Mouse (Mus musculus) CH12.LX (cell line): ENCODE results near the gene Tpr. TPM values are rescaled to one million over a fixed set of nuclear protein-coding genes. Genes with fewer than 3 reads are reported as not detected.

Experiments
- DNase-seq: peaks from one replicate; pipeline ENCODE4 v3.0.0-alpha.2; 2013; ENCODE audit errors: extremely low read depth
- H3K27ac ChIP-seq: 2 replicates; pipeline ENCODE4 v1.5.1; 2012; ENCODE audit warnings: low read depth, mild to moderate bottlenecking, control low read depth, moderate library complexity; ENCODE audit not compliant: insufficient read depth
- H3K27me3 ChIP-seq: replicated peaks from 2 replicates; pipeline ENCODE3; 2012; ENCODE audit warnings: inconsistent platforms
- H3K36me3 ChIP-seq, 2 experiments: replicated peaks in 1 of 2; 2 replicates each; pipeline versions ENCODE3 to v1.6.1; 2012; ENCODE audit warnings: inconsistent platforms in 1 of 2, low read length in 1 of 2, mild to moderate bottlenecking in 1 of 2, mixed read lengths in 1 of 2, moderate library complexity in 1 of 2; ENCODE audit not compliant: control insufficient read depth in 1 of 2, insufficient read depth in 1 of 2
- H3K4me1 ChIP-seq, 2 experiments: 2 replicates each; pipeline ENCODE4 v1.6.1; 2012; ENCODE audit warnings: inconsistent platforms in 1 of 2, moderate library complexity in 1 of 2; ENCODE audit not compliant: insufficient read depth in 2 of 2, control insufficient read depth in 1 of 2
- H3K4me2 ChIP-seq: 2 replicates; pipeline ENCODE4 v1.6.1; 2012; ENCODE audit warnings: low read depth, mild to moderate bottlenecking, control low read depth; ENCODE audit not compliant: poor library complexity, insufficient read depth, severe bottlenecking
- H3K4me3 ChIP-seq, 3 experiments: fragments of 150-350 bp in 1 of 3; sonication (generic) in 1 of 3; replicated peaks in 1 of 3; 2 replicates each; pipeline versions ENCODE3 to v1.5.1; 2011 to 2012; ENCODE audit warnings: low read depth in 2 of 3, low read length in 2 of 3, mild to moderate bottlenecking in 2 of 3, moderate library complexity in 2 of 3, control low read depth in 1 of 3, improper control_type of control experiment in 1 of 3, inconsistent platforms in 1 of 3, mixed read lengths in 1 of 3; ENCODE audit not compliant: poor library complexity in 1 of 3
- H3K79me2 ChIP-seq: replicated peaks from 2 replicates; pipeline ENCODE4 v1.6.1; 2012; ENCODE audit warnings: mild to moderate bottlenecking, moderate library complexity; ENCODE audit not compliant: control insufficient read depth, poor library complexity, insufficient read depth, severe bottlenecking; ENCODE audit errors: extremely low read depth
- H3K9ac ChIP-seq: 2 replicates; pipeline ENCODE4 v1.6.1; 2012; ENCODE audit warnings: low read depth, mild to moderate bottlenecking, control low read depth, moderate library complexity; ENCODE audit not compliant: insufficient read depth
- H3K9me3 ChIP-seq: replicated peaks from 2 replicates; pipeline ENCODE3; 2012; ENCODE audit warnings: low read length, inconsistent platforms, mixed read lengths
- BHLHE40 ChIP-seq: IDR thresholded peaks from 2 replicates; pipeline ENCODE4 v1.6.1; 2011; ENCODE audit warnings: mild to moderate bottlenecking, low read depth, low read length, improper control_type of control experiment
- CHD2 ChIP-seq: IDR thresholded peaks from 2 replicates; pipeline ENCODE4 v1.6.1; 2011; ENCODE audit warnings: low read length, improper control_type of control experiment
- CTCF ChIP-seq, 2 experiments: IDR thresholded peaks in 1 of 2; conservative IDR thresholded peaks in 1 of 2; 2 replicates each; pipeline ENCODE4 v1.5.1; 2011 to 2012; ENCODE audit warnings: low read depth in 2 of 2, low read length in 2 of 2, improper control_type of control experiment in 1 of 2, inconsistent platforms in 1 of 2, mild to moderate bottlenecking in 1 of 2, moderate library complexity in 1 of 2
- E2F4 ChIP-seq: IDR thresholded peaks from 2 replicates; pipeline ENCODE4 v1.6.1; 2011; ENCODE audit warnings: low read depth, low read length, improper control_type of control experiment; ENCODE audit not compliant: insufficient replicate concordance
- EP300 ChIP-seq: IDR thresholded peaks from 2 replicates; pipeline ENCODE4 v1.6.1; 2011; ENCODE audit warnings: low read length, improper control_type of control experiment
- HCFC1 ChIP-seq: IDR thresholded peaks from 2 replicates; pipeline ENCODE4 v1.6.1; 2012; ENCODE audit warnings: low read depth, mild to moderate bottlenecking, inconsistent platforms, low read length, improper control_type of control experiment
- JUN ChIP-seq: IDR thresholded peaks from 2 replicates; pipeline ENCODE4 v1.6.1; 2011; ENCODE audit warnings: low read depth, mild to moderate bottlenecking, low read length, improper control_type of control experiment, moderate library complexity; ENCODE audit not compliant: insufficient read depth
- JUND ChIP-seq: conservative IDR thresholded peaks from 2 replicates; pipeline ENCODE4 v1.6.1; 2011; ENCODE audit warnings: low read depth, low read length, improper control_type of control experiment
- KAT2A ChIP-seq: IDR thresholded peaks from 2 replicates; pipeline ENCODE4 v1.6.1; 2012; ENCODE audit warnings: low read length, improper control_type of control experiment, inconsistent platforms; ENCODE audit not compliant: insufficient replicate concordance
- MEF2A ChIP-seq: IDR thresholded peaks from 2 replicates; pipeline ENCODE4 v1.6.1; 2014; ENCODE audit warnings: low read depth, mild to moderate bottlenecking, inconsistent platforms, low read length, improper control_type of control experiment, borderline replicate concordance
- NRF1 ChIP-seq: IDR thresholded peaks from 2 replicates; pipeline ENCODE4 v1.6.1; 2014; ENCODE audit warnings: low read depth, mild to moderate bottlenecking, inconsistent platforms, low read length, improper control_type of control experiment, moderate library complexity
- RCOR1 ChIP-seq: conservative IDR thresholded peaks from 2 replicates; pipeline ENCODE4 v1.6.1; 2012; ENCODE audit warnings: low read depth, mild to moderate bottlenecking, inconsistent platforms, low read length, improper control_type of control experiment
- SIN3A ChIP-seq: IDR thresholded peaks from 2 replicates; pipeline ENCODE4 v1.6.1; 2012; ENCODE audit warnings: low read length, improper control_type of control experiment, inconsistent platforms
- SMC3 ChIP-seq: IDR thresholded peaks from 2 replicates; pipeline ENCODE4 v1.6.1; 2011; ENCODE audit warnings: low read depth, low read length, improper control_type of control experiment
- TBP ChIP-seq: conservative IDR thresholded peaks from 2 replicates; pipeline ENCODE4 v1.6.1; 2011; ENCODE audit warnings: low read depth, low read length, improper control_type of control experiment
- TCF12 ChIP-seq: IDR thresholded peaks from 2 replicates; pipeline ENCODE4 v1.6.1; 2014; ENCODE audit warnings: low read depth, mild to moderate bottlenecking, inconsistent platforms, low read length, improper control_type of control experiment
- UBTF ChIP-seq: IDR thresholded peaks from 2 replicates; pipeline ENCODE4 v1.6.1; 2012; ENCODE audit warnings: low read depth, mild to moderate bottlenecking, inconsistent platforms, low read length, improper control_type of control experiment, moderate library complexity
- ZC3H11A ChIP-seq: IDR thresholded peaks from 2 replicates; pipeline ENCODE4 v1.6.1; 2012; ENCODE audit warnings: low read depth, mild to moderate bottlenecking, inconsistent platforms, low read length, improper control_type of control experiment
- ZMIZ1 ChIP-seq: IDR thresholded peaks from 2 replicates; pipeline ENCODE4 v1.6.1; 2012; ENCODE audit warnings: low read depth, mild to moderate bottlenecking, inconsistent platforms, low read length, improper control_type of control experiment
- ZNF384 ChIP-seq: IDR thresholded peaks from 2 replicates; pipeline ENCODE4 v1.6.1; 2012; ENCODE audit warnings: low read depth, low read length, improper control_type of control experiment, inconsistent platforms
- dilution Hi-C: fragments of 300-500 bp; cut with MboI; formaldehyde crosslinking; loops from 2 replicates; pipeline ENCODE4 v1.14.3; 2020; ENCODE audit warnings: low sequenced_read_pairs; ENCODE audit not compliant: extremely low pct_unique_long_range_greater_than_20kb, extremely low pct_ligation_motif_present
- in situ Hi-C: fragments of 300-500 bp; cut with MboI; formaldehyde crosslinking; loops from 3 replicates; pipeline ENCODE4 v1.14.3; 2019; ENCODE audit warnings: low sequenced_read_pairs, low pct_ligation_motif_present, low pct_unique_long_range_greater_than_20kb, mixed read lengths
- polyA plus RNA-seq: library from polyadenylated mRNA; unstranded; fragments of >175 nt; gene quantifications from 2 replicates; pipeline ENCODE4 v1.2.1, GENCODE M21; 2012; ENCODE audit warnings: low read depth; ENCODE audit not compliant: insufficient read length
- total RNA-seq, 2 experiments: library from RNA; depleted of rRNA; stranded (reverse); fragments of 300-350 nt in 1 of 2; fragments of >200 nt in 1 of 2; gene quantifications; 2 replicates each; pipeline ENCODE4 v1.2.3; 2012 to 2014

Tpr gene
- total and polyA plus RNA-seq, 3 experiments = 135 to 291 (median 200) TPM

DNA sequence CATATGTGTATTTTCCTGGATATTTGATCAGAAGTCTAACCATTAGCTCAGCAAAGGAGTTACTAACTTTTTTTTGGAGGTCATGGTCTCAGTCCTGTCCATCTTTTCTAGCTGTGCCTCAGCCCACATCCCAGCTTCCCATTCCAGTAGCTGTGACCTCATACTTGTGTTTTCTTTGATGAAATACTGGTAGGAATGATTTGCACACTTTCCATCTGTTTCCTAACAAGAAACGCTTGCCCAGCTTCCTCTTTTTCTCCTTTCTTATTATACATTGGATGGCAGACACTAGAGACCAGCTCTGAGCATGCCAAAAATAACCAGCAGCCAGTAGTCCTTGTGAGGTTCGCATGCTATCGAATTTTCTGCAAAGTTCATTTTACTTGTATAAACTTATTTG, 77.4 kb downstream of the Tpr start:
- H3K27me3 ChIP-seq = no peaks in the 10 kb centered on the region
- no peak overlapping the region for H3K4me3 ChIP-seq
- dilution Hi-C loops (no loop called here), in situ Hi-C loops (no loop called here)
- peaks cover 0 to 3% of the 10 kb centered on the region in 2 experiments; a peak in 2 of 4 replicates for H3K4me1 ChIP-seq
- no peaks in the 10 kb centered on the region for H3K9me3 ChIP-seq
- H3K79me2 ChIP-seq = no peaks in the 10 kb centered on the region
- no peaks in the 10 kb centered on the region for H3K36me3 ChIP-seq
- TF ChIP-seq TCF12 = no peak
- TF ChIP-seq JUN = no peak
- no peak for TF ChIP-seq ZMIZ1
- TF ChIP-seq NRF1 = no peak
- no peak for TF ChIP-seq E2F4
- no peak for TF ChIP-seq HCFC1
- TF ChIP-seq KAT2A = no peak
- DNase-seq = no peak
- H3K9ac ChIP-seq = no peak overlapping the region
- no peak overlapping the region for H3K4me2 ChIP-seq
- no peak overlapping the region for H3K27ac ChIP-seq

DNA sequence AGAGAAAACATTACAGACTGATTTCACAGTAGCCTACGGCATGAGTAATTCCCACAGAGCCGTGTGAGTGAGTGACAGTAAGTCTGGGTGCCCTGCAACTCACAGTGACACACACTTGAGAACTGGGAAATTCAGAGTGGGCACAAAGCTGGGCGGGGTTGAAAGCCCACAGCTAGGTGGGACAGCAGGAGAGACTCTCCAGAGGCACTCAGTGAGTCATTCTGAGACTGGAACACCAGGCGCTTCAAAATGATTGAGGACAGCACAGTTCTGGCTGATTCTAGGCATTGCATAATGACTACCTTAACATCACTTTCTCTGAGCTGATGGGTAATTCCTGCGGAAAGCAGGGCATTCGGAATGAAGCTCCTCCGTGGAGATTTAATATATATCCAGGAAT, 79.9 kb downstream of the Tpr start:
- no peaks in the 10 kb centered on the region for H3K27me3 ChIP-seq
- no peak overlapping the region for H3K9ac ChIP-seq
- peaks cover 0 to 3% of the 10 kb centered on the region in 2 experiments; a peak in 2 of 4 replicates for H3K4me1 ChIP-seq
- dilution Hi-C loops = no loop called here
- H3K79me2 ChIP-seq = no peaks in the 10 kb centered on the region
- TF ChIP-seq CHD2 (no peak), RCOR1 (no peak), SIN3A (no peak)
- TF ChIP-seq, all 38 proteins: peak for 0
- Histone ChIP-seq H3K36me3 (no peaks in the 10 kb centered on the region), H3K27ac (no peak overlapping the region), H3K9me3 (no peaks in the 10 kb centered on the region), H3K4me2 (no peak overlapping the region), H3K4me3 (no peak overlapping the region)
- DNase-seq = no peak
- in situ Hi-C loops = no loop called here

DNA sequence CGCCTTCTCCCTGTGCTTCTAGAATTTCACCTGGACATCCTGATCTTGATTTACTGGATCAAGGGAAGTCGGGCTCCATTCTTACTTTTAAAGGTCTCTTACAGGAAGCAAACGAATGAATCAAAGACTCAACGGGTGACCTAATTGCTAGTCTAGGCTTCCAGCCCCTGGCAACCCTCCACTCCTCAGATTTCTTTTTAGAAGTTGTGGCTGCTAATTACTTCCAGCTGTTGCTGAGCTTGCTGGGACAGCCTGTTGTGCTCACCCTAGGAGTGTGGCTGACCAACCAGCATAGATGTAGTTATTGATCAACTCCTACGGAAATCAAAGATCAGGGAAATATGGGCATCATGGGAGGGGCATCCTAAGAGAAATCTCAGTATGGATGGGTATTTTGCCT, 88.0 kb downstream of the Tpr start:
- no peak overlapping the region for H3K9ac ChIP-seq
- no peak overlapping the region for H3K4me2 ChIP-seq
- H3K27me3 ChIP-seq = no peaks in the 10 kb centered on the region
- TF ChIP-seq CHD2 = no peak
- TF ChIP-seq MEF2A = no peak
- no peak for TF ChIP-seq ZC3H11A
- no peak for TF ChIP-seq SIN3A
- TF ChIP-seq BHLHE40 = no peak
- TF ChIP-seq SMC3 = no peak
- TF ChIP-seq RCOR1 = no peak
- TF ChIP-seq EP300 = no peak
- no peak for TF ChIP-seq UBTF
- no peak for TF ChIP-seq TBP
- no peak for TF ChIP-seq ZNF384
- TF ChIP-seq CTCF (conservative IDR thresholded peaks at IDR 0.05 in 1 of 2, IDR thresholded peaks at IDR 0.05 in 1 of 2; ENCODE audit: low read depth in 2 of 2, low read length in 2 of 2) = no peak
- TF ChIP-seq JUND = no peak
- no peak for DNase-seq
- in situ Hi-C loops = no loop called here
- no peak overlapping the region for H3K4me3 ChIP-seq
- no peaks in the 10 kb centered on the region for H3K4me1 ChIP-seq
- H3K9me3 ChIP-seq = no peaks in the 10 kb centered on the region
- H3K79me2 ChIP-seq = no peaks in the 10 kb centered on the region
- no peaks in the 10 kb centered on the region for H3K36me3 ChIP-seq
- no peak overlapping the region for H3K27ac ChIP-seq
- dilution Hi-C loops = no loop called here
